Mouse (Mus musculus) thymus, postnatal 0 days (tissue): ENCODE results near the gene Gm10447. TPM values are rescaled to one million over a fixed set of nuclear protein-coding genes. Genes with fewer than 3 reads are reported as not detected.

ENCODE experiments used
- DNase-seq: peaks from one replicate; pipeline ENCODE4 v3.0.0-alpha.2; 2015; ENCODE audit warnings: low spot score
- polyA plus RNA-seq: library from polyadenylated mRNA; unstranded; fragments of >200 nt; fragmentation: Nextera tagmentation; extraction: Ambion mirVana; gene quantifications from 2 replicates; pipeline ENCODE4 v1.2.1, GENCODE M21; 2015

The Gm10447 gene
- polyA plus RNA-seq, 1 experiment from 2014 or later, result not detected

- DNase-seq, result no peak
Observed at GRCm38 (mm10) chr11:53479171-53479782, 22.4 kb upstream of the Gm10447 start.

- no peak for DNase-seq
Observed at GRCm38 (mm10) chr11:53478383-53479170, 21.7 kb upstream of the Gm10447 start.

GRCm38 (mm10) chr11:53477833-53478232 is 20.9 kb upstream of the Gm10447 start:
- DNase-seq, result no peak

DNA sequence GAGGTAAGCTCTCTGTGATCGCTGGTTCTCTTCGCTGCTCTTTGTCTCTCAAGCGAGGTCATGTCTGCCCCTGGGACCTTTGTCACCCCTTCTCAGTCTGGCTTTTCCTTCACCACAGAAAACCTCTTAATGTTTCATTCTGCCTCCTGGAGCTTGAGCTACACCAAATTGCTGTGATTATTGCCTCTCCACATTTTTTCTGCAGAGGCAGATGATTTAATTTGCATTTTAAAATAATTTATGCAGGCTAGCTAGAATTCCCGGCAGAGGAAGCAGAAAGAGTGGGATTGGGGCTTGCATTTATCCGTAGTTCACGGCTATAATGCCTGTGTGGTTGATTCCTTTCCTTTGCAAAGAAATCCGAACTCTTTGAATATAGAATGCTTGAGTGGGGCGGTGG is 18.7 kb upstream of the Gm10447 start:
- DNase-seq, result no peak

DNA sequence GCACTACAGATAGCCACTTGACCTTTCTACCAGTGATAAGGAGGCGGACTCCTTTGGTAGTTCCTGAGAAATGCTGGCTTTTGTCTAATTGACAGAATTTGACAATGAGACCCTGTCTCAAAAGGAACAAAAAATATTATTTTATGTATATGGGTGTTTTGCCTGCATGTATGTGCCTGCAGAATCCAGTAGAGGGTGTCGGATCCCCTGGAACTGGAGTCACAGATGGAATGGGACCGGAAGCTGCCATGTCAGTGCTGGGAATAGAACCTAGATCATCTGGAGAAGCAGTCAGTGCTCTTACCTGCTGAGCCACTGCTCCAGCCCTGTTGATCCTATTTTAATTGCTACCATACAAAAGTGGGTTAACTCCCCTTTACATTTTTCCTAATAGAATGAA is 15.8 kb upstream of the Gm10447 start:
- DNase-seq, result no peak

DNA sequence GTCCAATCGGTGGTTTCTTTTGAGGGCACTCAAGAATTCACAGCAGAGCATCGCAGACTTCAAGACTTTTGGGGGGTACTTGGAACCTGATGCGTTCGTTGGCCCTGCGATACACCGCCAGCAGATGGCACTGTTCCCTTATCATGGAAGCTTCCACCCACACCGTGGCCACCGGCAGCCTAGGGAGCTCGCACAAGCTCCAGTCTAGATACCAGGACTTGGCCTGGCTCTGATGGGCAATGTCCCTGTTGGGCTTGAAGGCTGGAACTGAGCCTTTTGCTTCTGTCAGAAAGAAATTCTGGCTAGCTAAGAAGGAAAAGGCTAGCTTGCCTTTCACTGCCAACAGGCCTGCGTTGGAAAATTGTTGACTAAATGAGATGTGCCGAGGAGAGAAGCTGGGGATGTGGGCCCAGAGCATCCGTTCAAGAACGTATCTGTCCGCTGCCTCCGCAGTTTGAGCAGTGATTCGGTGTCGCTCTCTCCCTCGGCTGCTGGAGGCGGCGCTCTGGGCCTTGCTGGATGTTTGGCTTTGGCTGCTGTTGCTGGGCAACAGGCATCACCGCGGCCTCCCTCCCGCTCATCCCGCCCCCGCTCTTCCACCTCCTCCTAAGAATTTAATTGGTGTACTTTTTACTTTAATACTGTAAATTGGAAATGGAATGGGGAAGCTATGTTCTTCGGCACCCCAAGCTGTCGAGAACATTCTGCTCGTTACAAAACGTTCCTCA is 13.2 kb upstream of the Gm10447 start, which contains the start of gene Gm9837:
TSS of gene Gm9837 (minus strand) at position 512 of the 728 bp plus-strand sequence.
- DNase-seq, result peak; percentile 88

- DNase-seq, result no peak
Observed at GRCm38 (mm10) chr11:53469294-53469967, 12.5 kb upstream of the Gm10447 start.

GRCm38 (mm10) chr11:53466231-53466971 is 9.5 kb upstream of the Gm10447 start:
- peak; percentile 70 for DNase-seq

DNA sequence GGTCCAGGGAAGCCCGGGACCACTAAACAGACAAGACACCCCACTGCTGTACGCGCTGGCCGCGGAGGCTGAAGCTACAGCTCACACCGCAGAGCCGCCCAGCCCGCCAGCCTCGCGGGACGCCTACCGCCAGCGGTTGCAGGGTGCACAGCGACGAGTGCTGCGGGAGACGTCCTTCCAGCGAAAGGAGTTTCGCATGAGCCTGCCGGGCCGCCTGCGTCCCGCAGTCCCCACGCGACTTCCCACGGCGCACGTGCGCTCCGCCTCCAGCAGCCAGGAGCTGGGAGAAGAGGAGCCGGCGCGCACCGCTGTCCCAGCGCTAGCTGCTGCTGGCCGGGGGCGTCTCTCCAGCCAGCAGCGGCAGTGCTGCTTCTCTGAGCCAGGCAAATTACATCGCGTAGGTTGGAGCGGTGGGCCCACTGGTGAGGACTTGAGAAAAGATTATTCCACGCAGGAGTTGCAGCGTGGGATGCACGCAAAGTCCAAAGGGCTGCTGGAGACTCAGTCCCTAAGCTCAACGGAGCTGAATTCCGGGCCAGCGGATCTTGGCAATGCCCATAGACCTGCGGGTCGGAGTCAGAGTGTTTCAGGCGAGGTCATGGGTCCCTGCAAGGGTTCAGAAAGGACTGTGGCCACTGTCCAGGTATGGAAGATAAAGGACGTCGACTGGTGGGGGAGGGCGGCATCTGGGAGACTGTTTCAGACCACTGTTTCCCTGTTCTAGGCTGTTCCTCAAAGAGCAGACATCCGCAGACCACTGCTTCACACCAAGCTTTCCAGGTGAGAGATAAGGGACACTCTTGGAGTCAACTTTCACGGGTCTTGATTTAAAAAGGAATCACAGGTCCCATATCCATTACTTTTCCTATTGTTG is 6.9 kb upstream of the Gm10447 start:
- DNase-seq, result no peak

- no peak for DNase-seq
Observed at GRCm38 (mm10) chr11:53461727-53462126, 4.8 kb upstream of the Gm10447 start.

DNA sequence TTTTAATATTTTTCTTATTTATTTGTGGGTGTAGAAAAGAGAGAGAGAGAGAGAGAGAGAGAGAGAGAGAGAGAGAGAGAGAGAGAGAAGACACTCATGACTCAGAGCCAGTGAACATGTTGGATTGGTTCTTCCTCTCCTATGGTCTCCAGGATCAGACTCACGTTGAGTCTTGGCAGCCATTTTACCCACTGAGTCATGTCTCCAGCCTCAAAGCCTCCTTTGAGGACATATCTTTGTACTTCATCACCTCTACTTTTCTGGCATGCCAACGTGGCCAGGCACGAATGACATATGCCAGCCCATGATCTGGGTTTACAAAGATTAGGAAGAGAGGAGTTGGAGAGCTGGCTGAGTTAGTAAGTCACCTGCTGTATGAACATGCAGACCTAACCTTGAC is 3.3 kb upstream of the Gm10447 start:
- no peak for DNase-seq

DNA sequence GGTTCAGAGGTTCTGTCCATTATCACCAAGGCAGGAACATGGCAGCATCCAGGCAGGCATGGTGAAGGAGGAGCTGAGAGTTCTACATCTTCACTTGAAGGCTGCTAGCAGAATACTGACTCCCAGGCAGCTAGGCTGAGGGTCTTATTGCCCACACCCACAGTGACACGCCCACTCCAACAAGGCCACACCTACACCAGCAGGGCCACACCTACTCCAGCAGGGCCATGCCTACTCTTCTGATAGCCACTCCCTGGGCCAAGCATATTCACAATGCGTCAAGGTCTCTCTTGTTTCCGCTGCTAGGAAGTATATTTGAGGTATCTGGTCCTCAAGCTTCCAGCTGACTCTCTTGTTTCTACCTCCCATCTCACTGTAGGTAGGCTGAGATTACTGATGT is 2.1 kb upstream of the Gm10447 start:
- no peak for DNase-seq

- DNase-seq, result no peak
Observed at GRCm38 (mm10) chr11:53457372-53457954, 553 bp upstream of the Gm10447 start.

- no peak for DNase-seq
Observed at GRCm38 (mm10) chr11:53453031-53453430, 3.9 kb downstream of the Gm10447 start.

- no peak for DNase-seq
Observed at GRCm38 (mm10) chr11:53452396-53452795, 4.5 kb downstream of the Gm10447 start.

- DNase-seq, result no peak
Observed at GRCm38 (mm10) chr11:53451361-53451760, 5.5 kb downstream of the Gm10447 start.

GRCm38 (mm10) chr11:53450070-53450705 is 6.7 kb downstream of the Gm10447 start:
- peak; percentile 51 for DNase-seq

GRCm38 (mm10) chr11:53448529-53448928 is 8.4 kb downstream of the Gm10447 start:
- no peak for DNase-seq

- DNase-seq, result no peak
Observed at GRCm38 (mm10) chr11:53447996-53448395, 8.9 kb downstream of the Gm10447 start.
